Mouse (Mus musculus): ENCODE measurements around the gene Syngr2.

DNA sequence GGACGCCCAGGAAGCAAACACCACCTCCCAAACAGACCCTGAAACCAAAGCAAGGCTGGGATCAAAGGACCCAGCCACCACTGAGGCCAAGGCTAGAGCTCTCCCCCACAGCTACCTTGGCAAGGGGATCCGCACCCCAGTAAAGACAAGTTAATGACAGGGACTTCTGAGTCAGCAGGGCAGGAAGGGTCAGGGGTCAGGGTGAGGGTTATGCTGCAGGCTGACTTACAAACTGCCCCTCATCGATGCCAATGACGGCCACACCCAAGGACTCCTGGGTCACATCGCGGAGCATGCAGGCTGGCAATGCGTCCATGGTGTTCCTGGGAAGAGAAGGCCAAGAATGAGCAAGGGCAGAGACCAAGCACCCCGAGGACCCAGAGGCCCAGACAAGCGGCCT lies 12.4 kb downstream of the Syngr2 start:
- TF ChIP-seq POLR2A (IDR thresholded peaks at IDR 0.05; ENCODE audit: low read depth, low read length) (no peak), CTCF (IDR thresholded peaks at IDR 0.05; ENCODE audit: extremely low read depth, insufficient read depth, insufficient read length, insufficient replicate concordance) (no peak)

All from spleen, adult 2 months (tissue).